ENCODE assay signal across 8 mouse cellular contexts in genomic region chr6:38433261-38434033, GRCm38 (mm10). TPM values are rescaled to one million over a fixed set of nuclear protein-coding genes. Genes with fewer than 3 reads are reported as not detected.
DNase-seq lines count a peak whose midpoint lies in the region; ATAC-seq lines count a peak whose summit lies in the region.

Gene Ubn2, plus strand, starts transcription at chr6:38433950.

- no peaks in the 10 kb centered on the region for H3K36me3 ChIP-seq in hindbrain, embryonic 14.5 days (replicated peaks; ENCODE audit: control insufficient read depth, insufficient read depth)

- H3K27ac ChIP-seq in hindbrain, embryonic 14.5 days: peak within 1 kb of the TSS; percentile 99

- H3K4me2 ChIP-seq in hindbrain, embryonic 14.5 days (replicated peaks): peak within 1 kb of the TSS; percentile 78

- no peaks in the 10 kb centered on the region for H3K9me3 ChIP-seq in hindbrain, embryonic 14.5 days (ENCODE audit: control insufficient read depth, low read length)

- peak within 1 kb of the TSS; percentile 99 for H3K4me3 ChIP-seq in hindbrain, embryonic 14.5 days (replicated peaks; ENCODE audit: low read length)

- peak within 1 kb of the TSS; percentile 96 for H3K9ac ChIP-seq in hindbrain, embryonic 14.5 days

- peak; percentile 99 for DNase-seq in R1 (ENCODE audit: low read depth, low spot score)
- peak; percentile 98 to 99 for DNase-seq in cerebellum, postnatal 25 days
- peak; percentile 94 to 98 for DNase-seq in frontal cortex, postnatal 25 days (ENCODE audit: low spot score in 2 of 2)
- DNase-seq in hindbrain, embryonic 14.5 days (ENCODE audit: low spot score): peak; percentile 100
- peak; percentile 98 to 99 for DNase-seq in layer of hippocampus, postnatal 36 days
- peak; percentile 99 for DNase-seq in lung, postnatal 36 days
- peak; percentile 99 for DNase-seq in retina, postnatal 1 day
- DNase-seq in urinary bladder, adult 18-20 months (ENCODE audit: low spot score in 2 of 2): peak; percentile 93 to 98

- H3K4me1 ChIP-seq in hindbrain, embryonic 14.5 days (replicated peaks; ENCODE audit: control insufficient read depth, insufficient read depth, low read length): peaks cover 28% of the 10 kb centered on the region

- ATAC-seq in hindbrain, embryonic 14.5 days (ENCODE audit: low FRiP score): peak; percentile 98

- WGBS in hindbrain, embryonic 14.5 days: under 1% methylated on average over 64 of the region's 64 CpGs

- H3K27me3 ChIP-seq in hindbrain, embryonic 14.5 days (ENCODE audit: control insufficient read depth, insufficient read depth, low read length): no peaks in the 10 kb centered on the region

RNA-seq across cellular contexts. Expression of gene Ubn2, which starts in this region (rescaled TPM):
- 16.3 and 21.3 TPM in 2 replicates for polyA plus RNA-seq in hindbrain, embryonic 14.5 days (2014; fragmentation: Nextera tagmentation; extraction: Ambion mirVana)
- 10 to 100 TPM; 47.2 to 52.4 TPM for total RNA-seq in layer of hippocampus, postnatal 36 days (2021)

Comparison
In these comparisons a context has a peak if more than half of its experiments do, and no peak if none do; other contexts are left out.
1. Peak in every context shown above with its lines: DNase-seq, ATAC-seq, H3K4me3 ChIP-seq and H3K27ac ChIP-seq.